Mouse (Mus musculus) forebrain, embryonic 11.5 days (tissue): Measurements from ENCODE around the gene Pigp. TPM values are rescaled to one million over a fixed set of nuclear protein-coding genes. Genes with fewer than 3 reads are reported as not detected.

ENCODE experiments used
- ATAC-seq: fragments of 200-750 bp; cut with Nextera tagmentation; replicated peaks from 2 replicates; pipeline ENCODE4 v1.8.0; 2017; ENCODE audit warnings: moderate TSS enrichment; ENCODE audit not compliant: low FRiP score
- DNase-seq: peaks from one replicate; pipeline ENCODE4 v3.0.0-alpha.2; 2017; ENCODE audit warnings: low spot score
- H3K27ac ChIP-seq: fragments of 300-500 bp; sonication (generic); 2 replicates; pipeline ENCODE4 v1.5.1; 2014; ENCODE audit warnings: low read depth, low read length
- H3K27me3 ChIP-seq: fragments of 300-500 bp; sonication (generic); 2 replicates; pipeline ENCODE4 v1.6.1; 2014; ENCODE audit warnings: mild to moderate bottlenecking, low read length, mixed read lengths; ENCODE audit not compliant: control insufficient read depth, insufficient read depth
- H3K36me3 ChIP-seq: fragments of 300-500 bp; sonication (generic); 2 replicates; pipeline ENCODE4 v1.6.1; 2014; ENCODE audit warnings: mild to moderate bottlenecking, low read length, moderate library complexity, mixed read lengths; ENCODE audit not compliant: control insufficient read depth, insufficient read depth
- H3K4me1 ChIP-seq: fragments of 300-500 bp; sonication (generic); replicated peaks from 2 replicates; pipeline ENCODE4 v1.6.1; 2014; ENCODE audit warnings: low read length, mixed read lengths; ENCODE audit not compliant: control insufficient read depth, insufficient read depth
- H3K4me2 ChIP-seq: fragments of 300-500 bp; sonication (generic); 2 replicates; pipeline ENCODE4 v1.6.1; 2014; ENCODE audit warnings: low read depth, mild to moderate bottlenecking, low read length, moderate library complexity, mixed read lengths; ENCODE audit not compliant: severe bottlenecking
- H3K4me3 ChIP-seq: fragments of 300-500 bp; sonication (generic); 2 replicates; pipeline ENCODE4 v1.5.1; 2014; ENCODE audit warnings: low read depth, low read length
- H3K9ac ChIP-seq: fragments of 300-500 bp; sonication (generic); 2 replicates; pipeline ENCODE4 v1.6.1; 2014; ENCODE audit warnings: low read length
- H3K9me3 ChIP-seq: fragments of 300-500 bp; sonication (generic); 2 replicates; pipeline ENCODE4 v1.6.1; 2016; ENCODE audit warnings: low read length, mixed read lengths; ENCODE audit not compliant: control insufficient read depth
- WGBS: fragments of 180-500 bp; shearing (Covaris S2); extraction: QIAGEN DNeasy Blood & Tissue Kit; methylation state at CpG from one replicate; pipeline ENCODE4 v1.1.7; 2014; 5-methylcytosine and 5-hydroxymethylcytosine counted together
- polyA plus RNA-seq: library from polyadenylated mRNA; unstranded; fragments of >200 nt; fragmentation: Nextera tagmentation; extraction: Ambion mirVana; gene quantifications from 2 replicates; pipeline ENCODE4 v1.2.1, GENCODE M21; 2014

Pigp gene
- polyA plus RNA-seq, 1 experiment from 2014 or later: 92.3 TPM

- no peak overlapping the region for H3K27ac ChIP-seq
- H3K36me3 ChIP-seq: no peaks in the 10 kb centered on the region
- no peak overlapping the region for H3K4me2 ChIP-seq
- no peak for ATAC-seq
- H3K27me3 ChIP-seq: no peaks in the 10 kb centered on the region
- DNase-seq: no peak
- no peak overlapping the region for H3K9ac ChIP-seq
- WGBS: 78% methylated on average over 5 of the region's 5 CpGs
- no peaks in the 10 kb centered on the region for H3K9me3 ChIP-seq
- peaks cover 4% of the 10 kb centered on the region; the same call in 1 of the 2 replicates for H3K4me1 ChIP-seq
- no peak overlapping the region for H3K4me3 ChIP-seq
Measured at GRCm38 (mm10) chr16:94317752-94318151, 53.9 kb downstream of the Pigp start.

DNA sequence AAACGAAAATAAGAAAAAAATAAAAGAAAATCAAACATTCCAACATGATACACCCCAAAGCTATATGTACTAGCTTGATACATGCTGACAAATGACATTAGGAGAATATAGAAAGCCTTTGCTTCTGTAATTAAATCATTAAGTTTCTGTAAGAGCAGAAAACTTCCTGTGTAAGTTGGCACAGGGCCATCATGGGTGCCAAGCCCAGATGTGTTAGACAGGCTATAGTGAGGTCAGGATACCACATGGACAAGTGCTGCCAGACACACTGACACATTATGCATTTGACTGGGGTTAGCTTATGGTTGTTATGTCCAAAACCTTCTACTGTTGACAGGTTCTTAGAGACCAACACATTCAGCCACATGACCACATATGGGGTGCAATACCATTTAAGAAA is 56.4 kb downstream of the Pigp start:
- Histone ChIP-seq H3K9me3 (no peaks in the 10 kb centered on the region), H3K4me1 (peaks cover 4% of the 10 kb centered on the region; the same call in 1 of the 2 replicates), H3K27ac (no peak overlapping the region), H3K27me3 (no peaks in the 10 kb centered on the region), H3K4me3 (no peak overlapping the region), H3K4me2 (no peak overlapping the region), H3K9ac (no peak overlapping the region), H3K36me3 (no peaks in the 10 kb centered on the region)
- no peak for DNase-seq
- no peak for ATAC-seq
- 54% methylated on average over 1 of the region's 1 CpGs for WGBS

- WGBS: 94% methylated on average over 5 of the region's 5 CpGs
- DNase-seq (no peak), ATAC-seq (no peak)
- Histone ChIP-seq H3K4me1 (peaks cover 4% of the 10 kb centered on the region; the same call in 1 of the 2 replicates), H3K9ac (no peak overlapping the region), H3K4me3 (no peak overlapping the region), H3K27ac (no peak overlapping the region), H3K27me3 (no peaks in the 10 kb centered on the region), H3K9me3 (no peaks in the 10 kb centered on the region), H3K36me3 (no peaks in the 10 kb centered on the region), H3K4me2 (no peak overlapping the region)
Measured at GRCm38 (mm10) chr16:94314626-94315025, 57.0 kb downstream of the Pigp start.

GRCm38 (mm10) chr16:94313229-94314030 is 58.2 kb downstream of the Pigp start, which contains the start of gene Hlcs:
Gene Hlcs (minus strand): TSS chr16:94313571.
- Histone ChIP-seq H3K4me1 (peaks cover 4% of the 10 kb centered on the region; the same call in 1 of the 2 replicates), H3K4me2 (peak within 1 kb of the TSS; percentile 79), H3K27me3 (no peaks in the 10 kb centered on the region), H3K4me3 (peak within 1 kb of the TSS; percentile 55), H3K36me3 (no peaks in the 10 kb centered on the region), H3K27ac (peak within 1 kb of the TSS; percentile 97), H3K9ac (peak within 1 kb of the TSS; percentile 85), H3K9me3 (no peaks in the 10 kb centered on the region)
- peak; percentile 91 for ATAC-seq
- WGBS: 1% methylated on average over 64 of the region's 64 CpGs
- DNase-seq: peak; percentile 99

- peak; percentile 86 for DNase-seq
- under 1% methylated on average over 20 of the region's 20 CpGs for WGBS
- Histone ChIP-seq H3K4me1 (peaks cover 4% of the 10 kb centered on the region; the same call in 1 of the 2 replicates), H3K27ac (peak overlapping the region; percentile 97), H3K9ac (peak overlapping the region; percentile 85), H3K4me2 (peak overlapping the region; percentile 79), H3K27me3 (no peaks in the 10 kb centered on the region), H3K9me3 (no peaks in the 10 kb centered on the region), H3K4me3 (peak overlapping the region; percentile 55), H3K36me3 (no peaks in the 10 kb centered on the region)
- peak; percentile 91 for ATAC-seq
Measured at GRCm38 (mm10) chr16:94312663-94313228, 58.9 kb downstream of the Pigp start.

GRCm38 (mm10) chr16:94311931-94312330 is 59.7 kb downstream of the Pigp start:
- no peak overlapping the region; the same call in 1 of the 2 replicates for H3K9ac ChIP-seq
- no peaks in the 10 kb centered on the region for H3K36me3 ChIP-seq
- H3K4me1 ChIP-seq: peaks cover 4% of the 10 kb centered on the region; the same call in 1 of the 2 replicates
- ATAC-seq (no peak), DNase-seq (no peak)
- H3K27ac ChIP-seq: no peak overlapping the region; the same call in 1 of the 2 replicates
- H3K4me2 ChIP-seq: peak overlapping the region; percentile 79; the same call in 1 of the 2 replicates
- peak overlapping the region; percentile 55; the same call in 1 of the 2 replicates for H3K4me3 ChIP-seq
- H3K27me3 ChIP-seq: no peaks in the 10 kb centered on the region
- 72% methylated on average over 4 of the region's 4 CpGs for WGBS
- no peaks in the 10 kb centered on the region for H3K9me3 ChIP-seq

DNA sequence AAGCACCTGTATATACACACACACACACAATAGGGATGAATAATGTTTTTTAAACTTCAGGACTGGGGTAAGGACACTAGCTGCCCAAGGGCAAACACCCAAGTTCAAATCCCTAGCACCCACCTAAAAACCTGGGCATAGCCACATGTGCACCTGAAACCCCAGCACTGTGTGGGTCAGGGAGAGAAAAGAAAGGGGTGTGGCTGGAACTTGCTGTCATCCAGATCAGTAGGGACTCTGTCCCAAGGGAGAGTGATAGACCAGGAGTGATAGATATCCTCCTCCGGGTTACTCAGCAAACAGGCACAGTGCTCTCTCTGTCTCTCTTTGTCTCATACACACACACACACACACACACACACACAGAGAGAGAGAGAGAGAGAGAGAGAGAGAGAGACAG is 60.2 kb downstream of the Pigp start:
- 93% methylated on average over 1 of the region's 1 CpGs for WGBS

DNA sequence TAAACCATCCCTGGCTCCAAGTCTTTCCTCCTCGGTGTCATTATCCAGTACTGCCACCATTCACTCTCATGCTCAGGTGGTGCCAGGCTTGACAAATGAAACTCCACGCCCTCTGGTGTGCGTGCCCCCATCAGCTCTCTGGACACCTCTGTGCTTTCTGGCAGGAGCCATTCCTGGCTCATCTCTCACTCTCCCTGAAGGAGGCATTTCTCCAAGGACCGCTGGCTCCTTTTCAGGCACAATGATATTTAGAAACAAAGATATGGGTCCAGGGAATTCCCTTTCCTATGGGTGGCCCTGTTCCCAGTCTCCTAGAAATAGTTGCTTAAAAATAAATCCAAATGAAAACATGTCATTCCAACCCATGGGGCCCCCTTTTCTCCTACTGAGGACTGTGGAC is 62.6 kb downstream of the Pigp start:
- Histone ChIP-seq H3K4me2 (no peak overlapping the region), H3K9me3 (no peaks in the 10 kb centered on the region), H3K27ac (no peak overlapping the region), H3K36me3 (no peaks in the 10 kb centered on the region), H3K27me3 (no peaks in the 10 kb centered on the region), H3K4me1 (peaks cover 4% of the 10 kb centered on the region; the same call in 1 of the 2 replicates), H3K4me3 (no peak overlapping the region), H3K9ac (no peak overlapping the region)
- ATAC-seq (no peak), DNase-seq (no peak)
- WGBS: 91% methylated on average over 4 of the region's 4 CpGs

More for the DNA sequence above, 60.2 kb downstream of the Pigp start:
- Histone ChIP-seq H3K9me3 (no peaks in the 10 kb centered on the region), H3K9ac (no peak overlapping the region), H3K27me3 (no peaks in the 10 kb centered on the region), H3K27ac (no peak overlapping the region), H3K4me2 (no peak overlapping the region), H3K4me1 (peaks cover 4% of the 10 kb centered on the region; the same call in 1 of the 2 replicates), H3K4me3 (no peak overlapping the region), H3K36me3 (no peaks in the 10 kb centered on the region)
- DNase-seq: no peak
- ATAC-seq: no peak
